Mouse (Mus musculus) neural tube, embryonic 11.5 days (tissue): ENCODE measurements at regions not wholly inside any gene's neighbourhood (a gene's known extent, or its start where the extent isn't known, plus 50 kb on each side); places are given as distances from the start of the nearest gene placed in this dataset.
"Not testable (repeated sequence)": the region's sequence is repeated elsewhere in the genome, so short reads cannot be mapped to it uniquely, and the experiment has no call there.

Experiments
- ATAC-seq: fragments of 200-750 bp; cut with Nextera tagmentation; 2 replicates; pipeline ENCODE4 v1.8.0; 2017; ENCODE audit warnings: moderate number of reproducible peaks, mild to moderate bottlenecking, moderate TSS enrichment, moderate library complexity; ENCODE audit not compliant: insufficient read depth, low FRiP score, low TSS enrichment
- DNase-seq: peaks from one replicate; pipeline ENCODE4 v3.0.0-alpha.2; 2015; ENCODE audit warnings: low spot score
- H3K27ac ChIP-seq: fragments of 300-500 bp; sonication (generic); 2 replicates; pipeline ENCODE4 v1.5.1; 2014; ENCODE audit warnings: low read depth, mild to moderate bottlenecking, low read length
- H3K27me3 ChIP-seq: fragments of 300-500 bp; sonication (generic); 2 replicates; pipeline ENCODE4 v1.6.1; 2014; ENCODE audit warnings: mild to moderate bottlenecking, low read length, mixed read lengths; ENCODE audit not compliant: control insufficient read depth, insufficient read depth
- H3K36me3 ChIP-seq: fragments of 300-500 bp; sonication (generic); 2 replicates; pipeline ENCODE4 v1.6.1; 2014; ENCODE audit warnings: mild to moderate bottlenecking, low read length, moderate library complexity, mixed read lengths; ENCODE audit not compliant: control insufficient read depth, insufficient read depth
- H3K4me1 ChIP-seq: fragments of 300-500 bp; sonication (generic); 2 replicates; pipeline ENCODE4 v1.6.1; 2014; ENCODE audit warnings: low read length, mixed read lengths; ENCODE audit not compliant: control insufficient read depth, insufficient read depth
- H3K4me2 ChIP-seq: fragments of 300-500 bp; sonication (generic); 2 replicates; pipeline ENCODE4 v1.6.1; 2014; ENCODE audit warnings: low read depth, mild to moderate bottlenecking, moderate library complexity
- H3K4me3 ChIP-seq: fragments of 300-500 bp; sonication (generic); 2 replicates; pipeline ENCODE4 v1.5.1; 2014; ENCODE audit warnings: low read depth, low read length
- H3K9ac ChIP-seq: fragments of 300-500 bp; sonication (generic); 2 replicates; pipeline ENCODE4 v1.6.1; 2014; ENCODE audit warnings: mild to moderate bottlenecking, low read length
- H3K9me3 ChIP-seq: fragments of 300-500 bp; sonication (generic); 2 replicates; pipeline ENCODE4 v1.6.1; 2016; ENCODE audit warnings: low read length; ENCODE audit not compliant: control insufficient read depth
- WGBS: fragments of 180-500 bp; shearing (Covaris S2); extraction: QIAGEN DNeasy Blood & Tissue Kit; methylation state at CpG from one replicate; pipeline ENCODE4 v1.1.7; 2014; 5-methylcytosine and 5-hydroxymethylcytosine counted together

DNA sequence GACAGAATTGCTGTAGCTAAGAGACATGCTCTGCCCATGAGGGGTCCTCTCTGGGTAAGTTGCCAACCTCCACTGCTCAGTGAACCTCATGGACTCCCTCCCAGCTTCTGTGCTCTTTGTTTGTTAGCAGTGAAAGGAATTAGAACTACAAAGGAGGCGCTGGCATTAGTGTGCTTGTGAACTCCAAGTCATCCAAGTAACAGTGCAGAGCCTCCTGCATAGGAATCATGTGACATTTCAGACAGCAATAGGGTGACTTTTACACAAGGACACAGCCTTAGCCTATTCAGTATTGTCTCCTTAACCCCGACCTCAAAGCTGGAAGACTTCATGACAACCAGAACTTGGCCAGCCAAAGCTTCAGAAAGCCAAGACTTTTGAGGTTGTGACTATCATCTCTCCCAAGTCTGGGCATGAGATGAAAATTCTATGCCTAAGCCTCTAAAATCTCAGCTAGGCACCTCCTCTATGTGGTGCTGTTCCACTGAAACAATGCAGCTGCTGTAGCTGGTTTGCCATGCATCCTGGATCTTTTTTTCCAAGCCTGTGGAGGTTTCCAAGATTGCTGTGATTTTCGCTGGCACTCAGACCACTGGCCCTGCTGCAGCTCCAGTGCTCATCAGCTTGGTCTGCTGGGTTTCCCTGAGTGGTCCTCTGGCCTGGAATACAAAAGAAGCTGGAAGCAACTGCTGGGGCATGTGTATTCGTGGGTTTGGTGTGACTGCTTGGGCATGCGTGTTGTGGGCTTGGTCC, 52.8 kb upstream of the Tmem17 start:
- WGBS: 71% methylated on average over 5 of the region's 5 CpGs
- Histone ChIP-seq H3K9me3 (no peaks in the 10 kb centered on the region), H3K27me3 (no peaks in the 10 kb centered on the region), H3K4me2 (no peak overlapping the region), H3K4me3 (no peak overlapping the region), H3K27ac (no peak overlapping the region), H3K4me1 (no peaks in the 10 kb centered on the region), H3K36me3 (no peaks in the 10 kb centered on the region), H3K9ac (no peak overlapping the region)
- DNase-seq: no peak
- no peak for ATAC-seq

DNA sequence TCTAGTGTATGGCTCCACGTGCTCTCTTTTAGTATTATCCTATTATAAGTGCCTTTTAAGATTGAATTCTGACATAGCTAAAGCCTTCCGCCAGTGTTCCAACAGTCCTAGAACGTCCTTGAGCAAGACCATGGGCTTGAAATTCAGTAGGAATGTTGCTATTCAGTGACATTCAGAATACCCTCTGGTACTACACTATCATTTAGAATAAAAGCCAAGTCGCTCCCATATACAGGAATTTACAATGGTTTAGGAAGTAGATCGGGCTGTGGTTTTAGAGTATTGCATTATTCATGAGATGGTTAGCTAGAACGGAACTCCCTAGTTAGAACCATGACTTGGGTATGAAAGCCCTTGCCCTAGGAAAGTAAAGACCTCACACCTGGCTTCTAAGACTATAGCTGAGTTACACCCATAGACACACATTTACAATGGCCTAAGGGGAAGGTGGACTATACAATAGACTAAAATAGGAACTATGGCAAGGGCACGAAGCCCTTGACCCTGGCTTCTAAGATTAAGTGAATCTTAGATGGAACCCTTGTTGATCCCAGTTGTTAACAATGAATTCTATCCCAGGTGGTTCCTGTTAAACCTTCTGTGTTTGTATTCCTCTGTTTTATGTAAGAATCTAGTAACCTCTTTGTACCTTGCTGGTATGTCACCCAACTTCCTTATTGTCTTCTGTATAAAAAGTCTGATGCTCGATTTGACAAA, 50.7 kb upstream of the Tmem17 start:
- H3K4me1 ChIP-seq, DNase-seq, H3K27ac ChIP-seq, H3K4me2 ChIP-seq, H3K36me3 ChIP-seq, H3K27me3 ChIP-seq, ATAC-seq, H3K9ac ChIP-seq, H3K9me3 ChIP-seq, H3K4me3 ChIP-seq: not testable (repeated sequence)
- 84% methylated on average over 8 of the region's 8 CpGs for WGBS
